Mouse (Mus musculus) layer of hippocampus, postnatal 14 days (tissue): ENCODE data around the gene Abhd17c. TPM values are rescaled to one million over a fixed set of nuclear protein-coding genes. Genes with fewer than 3 reads are reported as not detected.
"Not testable (repeated sequence)": the region's sequence is repeated elsewhere in the genome, so short reads cannot be mapped to it uniquely, and the experiment has no call there.

Experiments used
- DNase-seq, 2 experiments: peaks; one replicate each; pipeline ENCODE4 v3.0.0; 2021 to 2022; ENCODE audit warnings: low spot score in 2 of 2, mixed read lengths in 1 of 2
- long read RNA-seq, 2 experiments: library from polyadenylated mRNA; stranded (forward); transcript quantifications; one replicate each; pipeline ENCODE4 v2.0.0; 2021
- total RNA-seq, 2 experiments: library from RNA; stranded (reverse); gene quantifications; 2 replicates each; pipeline ENCODE4 v1.2.3; 2021

Gene Abhd17c
- total RNA-seq, result 10 to 100 TPM; 61.6 to 61.9 TPM
- long read RNA-seq, experiment 1, transcript Abhd17c-201 (3 exons, 2,238 nt), result major isoform, 93 of 99 reads
- long read RNA-seq, experiment 1, partial matches to known transcripts, result 2 of 99 reads
- long read RNA-seq, experiment 1, other reads (novel, unspliced or antisense), result 3 of 99 reads
- long read RNA-seq, experiment 2, transcript Abhd17c-201 (3 exons, 2,238 nt), result major isoform, 137 of 142 reads
- long read RNA-seq, experiment 2, partial matches to known transcripts, result 0 of 142 reads
- long read RNA-seq, experiment 2, other reads (novel, unspliced or antisense), result 5 of 142 reads

DNA sequence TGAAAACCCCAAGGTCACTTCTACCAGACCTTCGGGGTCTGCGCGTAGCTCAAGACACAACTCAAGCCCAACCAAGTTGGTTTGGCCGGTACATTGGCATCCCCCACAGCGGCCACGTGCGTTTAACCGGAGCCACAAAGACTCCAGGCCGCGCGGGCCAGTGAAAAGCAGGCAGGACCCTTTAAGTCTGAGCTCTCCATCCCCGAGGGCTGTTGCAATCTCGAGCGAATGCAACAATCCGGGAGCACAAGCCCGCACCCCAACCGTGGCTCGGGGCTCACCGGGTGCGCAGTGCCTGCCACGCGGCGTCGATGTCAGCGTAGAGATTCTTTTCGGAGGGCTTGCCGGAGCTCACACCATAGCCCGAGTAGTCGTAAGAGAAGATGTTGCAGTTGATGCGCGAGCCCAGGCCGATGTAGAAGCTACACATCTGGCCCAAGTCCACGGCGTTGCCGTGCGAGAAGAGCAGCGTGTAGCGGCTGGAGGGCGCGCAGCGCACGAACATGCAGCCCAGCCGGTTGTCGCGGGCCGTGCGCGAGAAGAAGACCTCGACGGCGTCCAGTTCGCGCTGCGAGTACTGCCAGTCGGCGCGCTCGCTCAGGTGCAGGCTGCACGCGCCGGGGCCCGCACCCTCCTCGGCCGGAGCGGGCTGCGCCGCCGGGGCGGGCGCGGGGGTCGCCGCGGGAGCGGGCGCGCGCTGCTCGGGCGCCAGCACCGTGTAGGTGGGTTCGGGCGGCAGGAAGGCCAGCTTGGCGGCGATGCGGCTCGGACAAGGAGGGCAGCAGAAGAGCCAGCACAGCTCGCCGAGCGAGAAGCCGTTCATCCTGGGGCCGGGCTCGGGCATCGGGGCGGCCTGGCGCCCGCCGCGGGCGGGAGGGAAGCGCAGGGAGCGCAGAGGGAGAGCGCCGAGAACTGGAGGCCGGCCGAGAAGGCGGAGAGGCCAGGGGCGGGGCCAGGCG, at the start of gene Abhd17c:
TSS of gene Abhd17c (minus strand) at position 893 of the 959 bp plus-strand sequence.
- DNase-seq, result peak; percentile 53 to 68

DNA sequence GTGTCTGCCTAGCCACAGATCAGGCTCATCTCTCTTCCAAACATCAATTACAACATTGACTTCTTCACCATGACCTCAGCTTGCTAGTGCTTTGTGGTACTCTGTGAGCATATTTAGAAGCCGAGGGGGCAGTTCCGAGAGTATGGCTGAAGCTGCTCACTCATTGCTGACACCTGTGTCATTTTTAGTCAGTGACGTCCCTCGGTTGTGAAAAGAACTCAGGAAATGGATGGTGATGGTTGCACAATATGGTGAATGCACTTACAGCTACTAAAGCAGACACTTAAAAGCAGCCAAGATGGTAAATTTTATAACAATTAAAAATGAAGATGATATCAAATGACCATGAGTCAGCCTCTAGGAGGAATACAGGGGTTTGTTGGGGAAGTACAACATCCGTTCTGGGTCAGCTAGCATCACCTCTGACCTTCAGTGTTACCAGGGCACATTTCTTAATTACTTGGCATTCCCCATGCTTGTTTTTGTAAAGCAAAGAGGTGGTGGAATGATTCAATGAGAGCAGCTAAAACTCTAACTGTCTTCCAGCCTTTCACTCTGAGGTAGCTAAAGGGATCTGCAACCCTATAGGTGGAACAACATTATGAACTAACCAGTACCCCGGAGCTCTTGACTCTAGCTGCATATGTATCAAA, 45.6 kb upstream of the Abhd17c start:
- no peak for DNase-seq

DNA sequence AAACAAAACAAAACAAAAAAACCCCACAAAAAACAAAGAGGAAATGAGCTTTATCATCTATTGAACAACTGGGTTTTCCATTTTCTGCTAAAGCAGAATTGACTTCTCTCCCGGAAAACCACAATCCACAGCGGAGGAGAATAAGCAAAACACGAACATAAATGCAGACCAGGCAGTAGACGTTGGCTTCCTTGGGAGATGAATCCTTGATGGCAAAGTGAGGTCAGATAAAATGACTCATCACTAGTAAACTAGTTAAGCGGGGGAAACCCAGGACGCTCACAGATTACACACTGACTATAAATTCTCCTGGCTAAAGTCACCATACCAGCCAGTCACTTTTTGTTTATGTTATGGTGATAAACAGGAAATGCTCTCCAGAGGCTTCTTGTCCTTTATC, 44.5 kb upstream of the Abhd17c start:
- no peak for DNase-seq

DNA sequence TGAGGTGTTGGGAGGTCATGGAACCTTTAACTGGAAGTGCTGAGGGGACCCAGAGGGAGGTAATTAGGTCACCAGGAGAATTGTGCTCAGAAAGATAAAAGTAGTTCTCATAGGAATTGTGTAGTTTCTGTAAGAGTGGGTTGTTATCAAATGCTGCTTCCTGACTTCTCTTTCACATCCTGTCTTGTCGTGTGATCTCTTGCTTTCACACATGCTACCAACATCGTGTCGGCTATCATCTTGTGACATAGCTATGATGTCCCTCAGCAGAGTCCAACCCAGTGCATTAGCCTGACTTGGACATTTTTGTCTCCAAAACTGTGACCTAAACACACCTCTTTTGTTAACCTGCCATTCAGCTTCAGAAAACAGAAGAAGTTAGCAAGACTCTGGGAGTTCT, 40.6 kb upstream of the Abhd17c start:
- no peak for DNase-seq

DNA sequence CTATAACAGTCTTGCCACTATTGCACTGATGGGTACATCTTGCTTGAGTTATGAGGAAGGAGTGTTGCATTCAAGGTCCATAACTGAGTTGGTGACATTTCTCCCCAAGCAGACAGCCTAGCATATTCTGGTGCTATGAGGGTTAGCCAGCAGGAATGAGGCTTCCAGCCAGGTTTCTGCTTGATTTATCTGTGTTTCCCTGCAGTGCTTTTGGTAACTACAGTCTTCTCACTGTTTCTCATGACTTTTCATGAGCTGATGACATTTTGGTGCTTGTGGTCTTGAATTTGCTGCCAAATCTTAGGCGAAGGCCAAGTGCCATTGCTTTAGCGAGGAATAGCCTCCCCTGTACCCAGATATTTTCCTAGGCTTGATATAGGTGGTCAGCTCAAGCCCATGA, 39.8 kb upstream of the Abhd17c start:
- no peak for DNase-seq

DNA sequence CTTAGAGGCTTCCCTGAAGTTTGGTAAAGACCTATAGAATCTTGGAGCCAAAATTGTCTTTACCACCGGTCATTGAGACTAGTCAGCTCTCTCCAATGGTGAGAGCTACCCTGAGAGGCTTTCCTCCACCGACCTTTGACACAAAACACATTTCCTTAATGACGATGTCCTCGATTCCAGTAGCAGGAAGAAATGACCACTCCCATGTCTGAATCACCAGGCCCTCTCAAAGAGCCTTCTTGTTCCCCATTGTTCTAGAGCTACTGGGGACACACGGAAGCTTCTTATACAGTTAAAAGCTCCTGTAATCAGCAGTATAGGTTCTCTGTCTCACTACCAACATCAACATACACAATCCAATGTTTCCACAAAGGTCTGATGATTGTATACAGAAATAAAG, 36.5 kb upstream of the Abhd17c start:
- DNase-seq, result no peak

DNA sequence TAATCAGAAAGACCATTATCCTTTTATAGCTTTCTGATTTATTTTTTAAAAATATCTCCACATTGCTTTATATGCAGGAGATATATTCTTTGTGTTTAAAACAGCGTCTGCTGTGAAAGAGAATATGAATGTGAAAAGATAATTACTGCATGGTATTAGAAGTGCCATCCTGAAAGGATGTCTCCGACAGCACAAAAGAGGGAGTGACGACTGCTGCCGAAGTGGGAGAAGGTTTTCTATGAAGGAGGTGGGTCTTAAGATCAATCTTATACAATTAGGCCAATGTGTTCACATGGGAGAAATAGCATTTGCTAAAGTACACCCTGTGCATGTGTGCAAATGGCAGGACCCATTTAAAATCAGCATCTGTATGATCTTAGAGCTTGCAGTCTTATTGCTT, 33.5 kb upstream of the Abhd17c start:
- DNase-seq, result no peak

DNA sequence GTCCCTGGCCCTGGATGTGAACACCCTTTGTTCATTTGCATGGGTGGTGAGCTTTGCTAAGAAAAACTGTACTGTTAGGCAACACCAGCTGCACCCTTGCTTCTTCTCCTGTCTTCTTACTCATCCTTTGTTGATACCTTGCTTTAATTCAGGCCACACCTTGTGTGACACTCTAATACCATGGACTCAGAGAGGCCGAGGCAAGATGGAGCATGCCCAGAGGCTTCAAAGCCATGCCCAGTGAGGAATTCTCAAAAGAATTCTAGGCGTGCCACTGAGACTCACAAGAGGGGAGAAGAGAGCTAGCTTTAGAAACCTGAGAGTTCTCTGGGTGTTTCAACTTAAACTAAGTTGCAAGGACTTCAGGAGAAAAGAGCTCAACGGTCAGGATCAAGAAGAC, 33.0 kb upstream of the Abhd17c start:
- DNase-seq, result no peak

DNA sequence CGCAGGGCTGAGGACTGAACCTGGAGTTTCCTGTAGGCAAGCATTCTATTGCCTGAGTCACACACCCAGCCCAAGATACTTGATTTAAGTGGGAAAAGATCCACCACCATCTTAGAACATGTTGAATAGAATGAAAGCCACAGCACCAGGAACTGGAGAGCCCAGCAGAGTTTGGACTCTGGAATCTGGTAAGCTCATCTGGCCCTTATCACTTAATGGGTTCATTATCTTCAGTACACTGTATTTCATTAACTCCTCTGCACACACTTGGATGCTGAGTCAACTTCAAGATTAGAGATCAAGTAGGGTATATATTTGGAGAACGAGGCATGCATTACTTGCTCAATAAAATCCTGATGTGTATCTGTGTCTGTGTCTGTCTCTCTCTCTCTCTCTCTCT, 27.1 kb upstream of the Abhd17c start:
- DNase-seq, result not testable (repeated sequence)

DNA sequence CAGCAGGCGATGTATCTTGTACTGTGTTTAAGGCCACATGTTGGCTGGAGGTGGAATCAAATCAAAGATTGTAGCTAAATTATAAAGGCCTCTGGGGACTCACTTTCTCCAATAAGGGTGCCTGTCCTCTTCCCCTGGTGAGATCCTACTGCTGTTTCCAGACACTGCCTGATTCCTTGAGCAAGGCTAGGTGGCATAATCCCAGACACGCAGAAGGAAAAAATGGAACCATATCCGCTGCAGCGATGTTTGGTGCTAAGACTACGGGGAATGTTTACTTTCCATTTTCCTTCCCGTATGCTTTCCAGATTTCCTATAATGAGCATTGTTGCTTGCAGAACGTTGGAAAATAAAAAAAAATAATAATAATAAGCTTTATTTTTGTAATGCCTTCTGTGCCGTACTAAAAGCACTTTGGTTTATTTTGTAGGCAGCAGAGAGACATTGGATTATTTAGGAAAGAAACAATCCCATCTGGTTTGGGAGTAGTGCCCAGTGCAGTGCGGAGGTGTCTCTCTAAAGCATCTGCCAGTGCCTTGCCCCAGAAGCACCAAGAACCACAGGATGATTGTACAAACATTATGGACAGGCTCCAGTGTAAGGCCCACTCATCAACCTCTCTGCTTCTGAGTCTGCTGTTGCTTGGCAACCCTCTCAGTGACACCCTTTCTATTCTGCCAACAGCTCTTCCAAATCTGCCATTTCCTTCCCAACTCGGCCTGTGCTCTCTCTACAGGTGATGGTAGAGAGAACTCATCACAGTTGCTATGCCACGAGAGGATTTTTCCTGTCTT, 23.2 kb upstream of the Abhd17c start:
- peak; percentile 60 to 86 for DNase-seq

DNA sequence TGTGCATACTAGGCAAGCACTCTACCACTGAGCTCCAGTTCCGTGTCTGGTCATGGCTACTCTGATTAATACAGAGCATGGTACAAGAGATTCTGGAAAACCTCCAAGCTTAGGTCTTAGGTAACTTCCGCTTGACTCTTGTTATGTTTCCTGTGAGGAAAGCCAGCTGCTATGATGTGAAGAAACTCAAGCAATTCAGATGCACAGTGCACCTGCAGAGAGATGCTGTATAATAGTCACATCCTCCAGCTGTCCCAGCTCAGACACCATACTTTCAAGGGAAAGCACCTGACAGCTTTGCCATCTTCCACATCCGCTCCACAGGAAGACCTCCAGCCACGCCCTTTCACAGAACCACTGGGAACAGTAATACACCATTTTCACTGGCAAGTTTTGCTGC, 21.7 kb upstream of the Abhd17c start:
- no peak for DNase-seq

DNA sequence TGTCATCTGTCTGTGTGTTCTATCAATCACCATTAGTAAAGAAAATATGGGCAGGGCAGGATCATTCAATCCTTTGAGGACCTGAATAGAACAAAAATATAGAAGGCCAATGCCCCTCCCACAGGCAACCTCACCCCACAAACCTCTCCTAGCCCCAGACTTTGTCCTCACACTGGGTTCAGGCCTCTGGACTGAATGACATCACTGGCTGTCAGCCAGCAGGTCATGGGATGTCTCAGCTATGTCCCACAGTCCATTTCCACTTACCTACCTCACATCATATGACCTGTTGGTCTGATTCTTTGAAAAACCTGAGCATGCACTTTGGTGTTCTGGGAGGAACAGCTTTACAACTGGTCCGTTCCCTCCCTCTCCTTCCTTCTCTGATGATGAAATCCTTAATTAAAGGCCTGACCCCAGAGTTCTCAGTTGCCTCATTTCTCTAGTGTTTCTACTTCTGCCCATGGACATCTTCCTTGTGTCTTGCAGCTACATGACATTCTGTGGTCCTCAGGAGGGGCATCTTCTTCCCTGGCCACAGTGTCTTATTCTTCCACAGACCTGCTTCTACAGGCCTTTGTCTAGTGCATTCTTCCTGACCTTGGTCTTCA, 19.6 kb upstream of the Abhd17c start:
- no peak for DNase-seq

DNA sequence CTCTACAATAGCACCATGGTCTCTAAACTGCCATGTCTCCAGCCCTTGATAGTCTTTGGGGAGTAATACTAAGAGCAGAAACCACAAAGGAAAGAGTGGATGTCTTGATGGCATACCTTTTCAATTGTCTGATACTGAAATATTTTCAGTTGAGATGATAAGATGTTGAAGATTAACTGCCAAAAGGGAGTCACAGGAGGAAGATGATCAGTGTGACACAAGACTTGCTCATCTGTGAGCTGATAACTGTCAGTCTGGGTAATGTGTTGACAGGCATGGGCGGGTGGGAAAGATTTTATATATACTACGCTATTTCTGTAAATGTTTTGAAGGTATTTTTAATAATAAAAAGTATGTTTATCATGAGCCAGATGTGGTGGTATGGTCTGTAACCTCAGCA, 16.7 kb upstream of the Abhd17c start:
- no peak for DNase-seq

DNA sequence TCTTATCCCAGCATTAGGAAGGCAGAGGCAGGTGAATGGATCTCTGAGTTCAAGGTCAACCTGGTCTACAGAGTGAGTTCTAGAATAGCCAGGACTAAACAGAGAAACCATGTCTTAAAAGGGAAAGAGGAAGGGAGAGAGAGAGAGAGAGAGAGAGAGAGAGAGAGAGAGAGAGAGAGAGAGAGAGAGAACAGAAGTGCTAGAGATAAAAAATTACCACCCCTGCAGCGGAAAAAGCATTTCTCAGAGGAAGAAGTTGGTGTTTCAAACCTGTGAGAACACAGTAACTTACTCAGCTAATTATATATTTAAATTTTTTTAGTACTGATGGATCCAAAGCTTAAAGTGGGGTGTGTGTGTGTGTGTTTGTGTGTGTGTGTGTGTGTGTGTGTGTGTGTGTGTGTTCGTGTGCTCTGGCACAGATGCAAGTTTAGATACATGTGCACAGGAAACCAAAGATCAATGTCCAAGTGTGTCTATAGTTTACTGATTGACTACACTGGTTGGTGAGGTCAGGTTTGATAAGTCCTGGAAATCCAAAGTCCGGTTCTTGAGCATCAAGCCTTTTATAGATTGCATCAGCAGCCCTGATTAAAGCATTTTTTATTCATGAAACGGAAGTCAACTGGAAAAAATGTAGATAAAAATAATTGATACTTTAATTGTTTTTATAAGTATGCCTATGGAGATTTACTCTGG, 15.2 kb upstream of the Abhd17c start:
- no peak for DNase-seq

DNA sequence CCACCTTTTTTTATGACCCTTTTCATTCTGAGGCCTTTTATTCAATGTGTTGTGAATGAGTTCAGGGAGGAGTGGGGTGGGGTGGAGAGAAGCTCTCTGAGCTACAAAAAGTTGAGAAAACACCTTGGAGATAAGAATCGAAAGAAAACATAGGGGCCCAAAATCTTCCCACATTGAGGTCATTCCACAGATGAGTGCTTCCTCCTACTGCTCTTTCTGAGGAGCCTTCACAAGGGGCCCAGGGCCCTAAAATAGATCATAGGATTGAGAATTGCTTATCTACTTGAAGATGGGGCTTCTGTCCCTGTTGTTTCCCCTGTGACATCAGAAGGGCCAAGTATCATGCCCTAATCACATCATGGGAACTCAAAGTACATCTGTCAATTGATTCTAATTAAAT, 14.3 kb upstream of the Abhd17c start:
- DNase-seq, result no peak

DNA sequence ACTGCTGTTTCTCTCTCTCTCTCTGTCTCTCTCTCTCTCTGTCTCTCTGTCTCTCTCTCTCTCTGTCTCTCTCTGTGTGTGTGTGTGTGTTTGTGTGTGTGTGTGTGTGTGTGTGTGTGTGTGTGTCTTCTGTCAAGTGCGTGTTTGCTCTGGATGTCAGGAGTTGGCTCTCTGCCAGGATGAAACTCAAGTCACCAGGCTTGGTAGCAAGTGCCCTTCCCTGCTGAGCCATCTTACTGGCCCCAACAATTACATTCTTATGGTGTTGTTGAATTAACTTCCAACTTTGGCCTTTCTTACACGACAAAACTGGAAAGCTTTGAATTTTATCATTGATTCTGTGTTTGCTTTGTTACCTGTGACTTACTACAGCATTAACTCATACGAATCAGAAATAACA, 13.6 kb upstream of the Abhd17c start:
- DNase-seq, result no peak

DNA sequence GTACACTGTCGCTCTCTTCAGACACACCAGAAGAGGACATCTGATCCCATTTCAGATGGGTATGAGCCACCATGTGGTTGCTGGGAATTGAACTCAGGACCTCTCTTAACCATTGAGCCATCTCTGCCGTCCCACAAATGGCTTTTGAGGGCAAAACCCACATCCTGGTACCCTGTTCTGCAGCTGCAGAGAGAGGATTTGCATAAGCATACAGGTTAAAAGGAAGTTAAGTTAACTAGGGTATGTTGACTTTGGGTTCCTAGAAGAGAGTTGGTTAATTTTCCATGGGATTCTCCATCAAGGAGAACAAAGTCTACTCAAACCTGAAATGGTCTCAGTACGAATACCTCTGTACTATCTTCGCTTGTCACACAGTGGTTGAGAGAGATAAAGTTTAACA, 13.2 kb upstream of the Abhd17c start:
- no peak for DNase-seq

DNA sequence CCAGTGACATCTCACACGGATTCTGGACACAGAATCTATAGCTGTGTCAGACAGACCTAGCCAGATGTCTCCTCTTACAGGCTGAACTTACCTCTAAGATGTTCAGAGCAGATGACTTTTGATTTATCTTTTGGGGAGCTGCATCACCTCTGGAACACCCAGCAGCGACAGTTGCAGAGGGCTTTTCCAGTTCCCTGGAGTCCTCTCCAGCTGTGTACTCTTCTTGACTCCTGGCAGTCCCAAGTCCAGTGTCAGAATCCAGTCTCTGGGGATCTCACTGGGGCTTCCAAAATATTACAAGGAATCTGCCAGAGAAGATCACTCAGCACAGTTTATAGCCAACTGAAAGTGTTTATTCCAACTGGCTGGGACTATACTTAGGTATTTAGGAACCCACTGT, 12.7 kb upstream of the Abhd17c start:
- no peak for DNase-seq

DNA sequence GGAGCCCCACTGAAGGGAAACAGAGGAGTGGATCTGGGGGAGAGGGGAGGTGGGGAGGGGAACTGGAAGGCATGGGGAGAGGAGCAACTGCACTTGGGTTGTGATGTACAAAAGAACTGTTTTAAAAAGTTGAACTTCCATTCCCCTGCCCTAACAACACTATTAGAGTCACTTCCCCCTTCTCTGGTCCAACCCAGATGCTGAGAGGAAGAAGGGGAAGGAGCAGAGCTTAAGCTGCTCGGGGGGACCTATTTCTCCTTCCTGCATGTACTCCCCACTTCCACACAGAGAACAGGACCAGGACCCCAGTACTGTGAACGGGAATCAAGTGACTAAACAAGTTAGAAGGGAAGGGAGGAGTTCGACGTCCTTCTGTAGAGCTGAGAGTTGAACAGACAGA, 11.9 kb upstream of the Abhd17c start:
- no peak for DNase-seq

DNA sequence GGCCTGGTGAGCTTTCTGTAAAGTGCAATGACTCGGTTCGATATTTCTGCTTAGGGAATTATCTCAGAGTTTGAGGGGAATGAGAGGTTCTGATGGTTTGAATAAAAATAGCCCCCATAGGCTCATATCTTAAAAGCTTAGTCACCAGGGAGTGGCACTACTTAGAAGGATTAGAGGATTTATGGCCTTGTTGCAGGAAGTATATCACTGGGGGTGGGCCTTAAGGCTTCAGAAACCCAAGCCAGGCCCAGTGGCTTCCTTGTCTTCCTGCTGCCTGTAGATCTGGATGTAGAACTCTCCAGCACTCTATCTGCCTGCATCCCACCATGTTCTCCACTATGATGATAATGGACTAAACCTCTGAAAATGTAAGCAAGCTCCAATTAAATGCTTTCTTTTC, 7.7 kb upstream of the Abhd17c start:
- no peak for DNase-seq
